Mouse (Mus musculus) C2C12 (cell line): ENCODE measurements around the gene Apeh.

ENCODE experiments used
- CTCF ChIP-seq: IDR thresholded peaks from one replicate; pipeline ENCODE4 v1.5.1; 2011; ENCODE audit not compliant: control insufficient read depth, insufficient read depth, insufficient read length
- FOSL1 ChIP-seq: IDR thresholded peaks from one replicate; pipeline ENCODE4 v1.8.0; 2011; ENCODE audit warnings: mild to moderate bottlenecking, low read length; ENCODE audit not compliant: poor library complexity, insufficient read depth, severe bottlenecking
- MYOD1 ChIP-seq: IDR thresholded peaks from one replicate; pipeline ENCODE4 v1.6.1; 2011; ENCODE audit warnings: low read depth; ENCODE audit not compliant: control insufficient read depth, insufficient read length

DNA sequence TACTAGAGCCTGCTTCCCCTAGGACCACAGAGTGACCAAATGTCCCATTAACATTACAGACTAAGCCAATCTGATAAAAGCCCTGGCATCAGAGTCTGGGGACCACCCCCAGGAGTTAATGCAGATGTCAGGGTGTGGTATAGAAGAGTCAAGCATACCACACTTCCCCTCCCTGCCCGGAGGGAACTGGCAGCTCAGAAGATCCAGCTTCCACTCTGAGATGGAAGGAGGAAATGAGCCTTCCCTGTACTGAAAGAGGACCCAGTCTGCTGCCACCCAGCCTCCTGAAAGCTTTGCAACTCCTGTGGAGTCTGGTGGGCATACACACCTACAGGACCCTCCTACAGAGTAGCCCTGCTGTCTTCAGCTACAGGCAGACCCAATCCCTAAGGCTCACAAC is 39.3 kb downstream of the Apeh start:
- TF ChIP-seq MYOD1 (no peak), CTCF (no peak), FOSL1 (no peak)
